Mouse (Mus musculus) A20 (cell line): ENCODE results near the gene Lyl1.

Experiments
- DNase-seq: peaks from one replicate; pipeline ENCODE4 v3.0.0-alpha.2; 2011; ENCODE audit warnings: low read depth, low spot score

The Lyl1 gene

DNA sequence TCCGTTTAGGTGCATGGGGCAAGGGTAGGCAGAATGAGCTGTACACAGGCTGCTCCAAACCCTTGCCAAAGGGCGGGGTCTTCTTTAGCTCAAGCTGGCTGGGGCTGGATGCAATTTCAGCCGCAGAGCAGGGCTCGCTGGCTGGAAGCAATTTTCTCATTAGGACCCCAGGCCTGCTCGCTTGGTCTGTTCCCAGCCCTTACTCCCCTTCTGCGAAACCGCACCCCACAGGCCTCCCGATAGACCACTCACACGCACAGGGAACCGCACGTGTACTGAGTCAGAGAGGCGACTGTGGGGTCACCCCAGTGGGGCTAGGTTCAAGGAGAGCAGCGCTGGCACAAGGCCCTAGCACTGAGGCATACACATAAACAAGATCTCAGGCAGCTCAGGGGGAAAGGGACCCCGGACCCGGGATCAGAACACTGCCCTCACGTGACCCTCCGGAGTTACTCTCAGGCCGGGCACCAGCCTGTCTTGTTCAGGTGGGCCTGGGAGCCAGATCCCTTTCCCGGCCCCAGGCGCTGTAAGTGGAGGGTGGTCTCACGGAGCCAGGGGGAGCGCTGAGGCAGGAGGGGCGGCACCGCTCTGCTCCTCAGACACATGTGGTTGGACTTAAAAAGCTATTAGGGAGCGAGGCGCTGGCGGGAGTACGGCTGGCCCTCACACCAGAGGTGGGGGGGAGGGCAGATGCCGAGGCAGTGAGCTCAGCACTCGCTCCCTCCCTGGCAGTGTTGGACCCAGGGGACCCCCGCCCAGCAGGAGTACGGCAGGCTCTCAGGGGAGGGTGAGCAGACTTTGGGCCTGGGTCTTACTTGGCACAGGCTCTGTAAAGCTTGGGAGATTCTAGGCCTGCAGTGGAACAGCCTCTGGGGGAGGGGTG lies 41.2 kb downstream of the Lyl1 start:
- DNase-seq, result no peak

DNA sequence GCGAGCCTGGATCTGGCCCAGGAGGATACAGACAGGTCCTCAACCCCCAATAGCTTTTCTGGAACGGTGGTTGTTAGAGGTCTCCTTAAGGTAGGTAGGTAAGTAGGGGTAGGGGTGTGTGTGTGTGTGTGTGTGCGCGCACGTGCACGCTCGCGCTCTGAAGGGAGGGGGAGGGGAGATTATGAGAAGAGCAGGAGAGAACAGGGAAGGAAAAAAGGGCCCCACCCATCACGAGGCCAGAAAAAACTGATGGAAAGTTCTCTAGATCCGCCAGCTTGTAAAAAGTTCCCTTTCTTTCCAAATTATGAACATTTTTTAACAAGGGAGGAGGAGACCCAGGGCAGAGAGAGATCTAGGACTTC lies 41.8 kb downstream of the Lyl1 start:
- no peak for DNase-seq

DNA sequence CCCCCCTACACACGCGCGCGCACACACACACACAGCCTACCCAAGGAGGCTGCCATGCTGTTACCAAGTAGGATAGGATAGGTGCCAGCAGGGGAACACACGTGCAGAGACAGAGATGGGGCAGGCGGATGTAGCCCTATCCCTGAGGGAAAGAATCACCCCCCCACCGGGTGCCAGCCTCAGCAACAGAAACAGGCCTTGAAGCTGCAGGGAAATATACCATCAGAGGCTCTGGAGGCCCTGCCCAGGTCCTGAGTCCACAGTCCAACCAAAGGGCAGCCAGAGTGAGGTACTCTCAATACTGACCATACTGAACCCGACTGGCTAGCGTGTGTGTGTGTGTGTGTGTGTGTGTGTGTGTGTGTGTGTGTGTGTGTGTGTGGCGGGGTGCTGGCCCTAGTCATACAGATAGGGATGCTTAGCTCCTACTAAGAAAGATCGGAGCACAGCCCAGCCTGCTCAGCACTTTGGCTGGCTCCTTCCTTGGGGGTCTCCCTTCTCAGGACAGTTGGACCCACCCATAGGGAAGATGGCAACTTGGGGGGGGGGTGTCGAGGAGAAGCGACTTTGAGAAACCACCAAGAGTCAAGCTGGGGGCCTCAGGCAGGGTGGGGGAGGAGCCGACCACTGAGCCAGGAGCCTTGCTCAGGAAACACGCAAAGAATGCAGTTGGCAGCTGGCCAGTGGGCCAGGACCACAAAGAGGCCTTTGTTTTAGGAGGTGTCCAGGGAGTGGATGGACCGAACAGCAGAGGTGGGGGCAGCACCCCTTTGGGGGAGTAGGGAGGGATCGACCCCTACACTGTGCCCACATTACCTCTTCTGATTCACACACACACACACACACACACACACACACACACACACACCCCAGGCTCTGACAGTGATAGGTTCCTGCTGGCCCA lies 42.5 kb downstream of the Lyl1 start:
- no peak for DNase-seq

DNA sequence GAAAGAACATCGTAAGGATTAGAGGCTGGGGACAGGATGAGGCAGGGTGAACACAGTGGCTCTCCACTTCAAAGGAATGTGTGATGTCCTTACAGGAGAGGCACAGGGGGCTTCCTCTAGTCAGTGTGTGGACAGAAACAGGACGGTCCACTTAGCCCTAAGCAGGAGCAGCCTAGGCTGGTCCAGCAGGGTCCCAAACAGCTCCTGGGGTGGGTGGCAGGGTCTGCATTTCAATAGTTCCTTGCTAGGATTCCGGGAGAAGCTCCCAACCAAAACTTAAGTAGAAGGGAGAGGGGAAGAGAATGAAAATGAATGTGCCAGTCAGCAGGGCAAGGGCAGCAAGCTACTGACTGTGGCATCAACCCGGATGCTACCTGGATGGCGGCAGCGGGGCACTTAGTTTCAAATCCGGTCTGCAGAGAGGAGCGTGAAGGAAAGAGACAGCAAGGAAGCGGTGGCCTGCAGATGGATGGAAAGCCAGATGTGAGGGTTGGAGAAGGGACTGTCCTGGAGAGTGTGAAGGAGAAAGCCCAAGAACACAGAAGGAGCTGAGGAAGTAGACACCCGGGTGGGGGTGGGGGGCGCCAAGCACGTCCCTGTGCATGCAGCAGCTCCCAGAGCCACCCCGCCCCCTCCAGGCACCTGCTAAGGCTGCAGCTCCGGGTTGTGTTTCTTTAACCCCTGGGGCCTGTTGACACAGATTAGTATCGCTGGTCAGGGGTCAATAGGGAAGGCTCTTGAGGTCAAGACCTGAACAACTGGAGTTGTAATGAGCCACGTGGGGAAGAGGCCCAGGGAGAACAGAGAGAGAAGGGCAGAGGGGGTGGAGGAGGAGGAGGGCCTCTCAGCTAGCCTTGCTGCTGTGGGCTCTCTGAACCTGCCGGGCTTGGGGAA lies 44.0 kb downstream of the Lyl1 start:
- no peak for DNase-seq

DNA sequence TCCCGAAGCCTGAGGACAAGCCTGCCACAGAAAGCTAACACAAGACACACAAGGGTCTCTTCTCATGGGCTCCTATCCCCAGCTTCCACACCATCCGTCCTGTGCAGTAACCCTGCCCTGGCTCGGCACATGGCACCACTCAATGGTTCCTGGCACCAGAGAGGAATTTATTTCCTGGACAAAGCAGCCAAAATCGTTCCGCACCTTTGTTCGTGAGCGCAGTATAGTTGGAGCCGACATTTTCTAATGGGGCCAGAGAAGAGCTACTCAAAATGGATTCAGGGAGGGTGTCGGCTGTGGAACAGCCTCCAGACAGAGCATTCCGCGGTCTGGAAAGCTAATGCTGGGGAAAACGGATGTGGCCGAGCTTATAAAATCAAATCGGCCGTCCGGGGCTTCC lies 48.3 kb downstream of the Lyl1 start:
- no peak for DNase-seq

DNA sequence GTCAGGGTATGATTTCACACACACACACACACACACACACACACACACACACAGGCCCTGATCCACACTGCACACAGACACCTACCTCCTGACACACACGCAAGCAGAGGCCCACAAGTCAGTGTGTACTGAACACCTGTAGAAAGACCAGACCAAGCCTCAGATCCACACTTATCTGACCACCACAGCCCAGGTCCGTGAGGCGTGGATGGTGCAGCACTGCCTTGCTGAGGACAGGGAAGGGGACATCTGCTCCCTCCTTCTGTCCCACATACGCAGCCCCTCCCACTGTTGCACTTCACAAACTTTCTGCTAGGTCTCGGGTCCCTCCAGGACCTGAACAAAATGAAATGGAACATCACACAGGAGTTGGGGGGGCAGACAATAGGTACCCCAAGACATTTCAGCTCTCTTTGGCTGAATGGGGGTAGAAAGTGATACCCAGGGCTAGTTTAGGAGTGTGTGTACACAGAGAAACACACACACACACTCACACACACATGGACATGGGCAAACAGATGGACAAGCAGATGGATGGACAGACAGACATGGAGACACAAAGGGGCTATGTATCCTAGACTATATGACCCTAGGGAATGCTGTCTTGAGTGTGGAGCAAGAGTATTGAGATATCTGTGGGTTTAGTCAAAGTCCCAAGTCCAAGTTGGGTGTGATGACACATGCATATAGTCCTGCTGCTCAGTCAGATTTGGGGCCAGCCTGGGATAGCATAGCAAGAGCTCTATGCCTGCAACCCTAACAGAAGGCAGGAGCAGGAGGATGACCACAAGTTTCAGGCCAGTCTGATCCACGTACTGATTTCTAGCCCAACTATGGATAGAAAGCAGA lies 51.7 kb downstream of the Lyl1 start:
- DNase-seq, result no peak
